Mouse (Mus musculus): ENCODE data around the gene Sult1d1.

DNA sequence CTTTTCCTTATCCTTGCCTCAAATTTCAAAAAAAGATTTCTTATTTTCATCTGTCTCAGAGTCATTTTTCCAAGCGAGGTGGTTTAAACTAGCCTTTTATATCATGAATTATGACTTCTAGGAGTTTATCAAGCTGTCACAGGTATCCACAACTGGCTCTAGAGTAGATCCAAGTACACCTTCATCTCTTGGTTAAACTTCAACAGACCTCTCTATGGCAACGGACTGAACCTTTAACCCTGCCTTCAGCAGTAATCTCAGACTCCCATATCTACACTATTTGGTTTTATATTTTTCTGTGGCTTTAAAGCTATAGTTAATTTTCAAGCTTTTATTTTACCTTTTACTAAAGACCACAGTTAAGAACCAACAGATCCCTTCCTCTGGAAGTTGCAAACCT is 36.5 kb downstream of the Sult1d1 start:
- no peak for TF ChIP-seq CTCF (IDR thresholded peaks at IDR 0.05; ENCODE audit: low read depth)
- no peak for TF ChIP-seq EP300 (IDR thresholded peaks at IDR 0.05; ENCODE audit: low read depth)
